8 mouse cellular contexts compared by ENCODE assay signal in genomic region chr2:119298330-119298729, GRCm38 (mm10). TPM values are rescaled to one million over a fixed set of nuclear protein-coding genes. Genes with fewer than 3 reads are reported as not detected.
DNase-seq lines count a peak whose midpoint lies in the region; ATAC-seq and TF ChIP-seq lines count a peak whose summit lies in the region.

No protein-coding gene starts in this region.

- TF ChIP-seq CTCF in ES-Bruce4 (IDR thresholded peaks at IDR 0.05; ENCODE audit: low read depth, low read length): peak; percentile 86

- no peaks in the 10 kb centered on the region for H3K9me3 ChIP-seq in intestine, embryonic 14.5 days (ENCODE audit: control insufficient read depth, low read length)
- H3K9me3 ChIP-seq in intestine, embryonic 16.5 days (ENCODE audit: control insufficient read depth, low read length): no peaks in the 10 kb centered on the region
- no peaks in the 10 kb centered on the region for H3K9me3 ChIP-seq in ES-Bruce4 (replicated peaks; ENCODE audit: control insufficient read depth, insufficient read depth, low read length, poor library complexity, severe bottlenecking)

- 46% methylated on average over 5 of the region's 5 CpGs for WGBS in intestine, embryonic 14.5 days
- WGBS in intestine, embryonic 16.5 days: 43% methylated on average over 5 of the region's 5 CpGs

- peak; percentile 83 for DNase-seq in intestine, embryonic 14.5 days (ENCODE audit: low spot score)
- peak; percentile 69 for DNase-seq in c-Kit-positive CD71-positive TER-119-negative erythroid progenitor cells, embryonic 14.5 days (ENCODE audit: low read depth)
- peak; percentile 72 for DNase-seq in heart, adult 8-10 months (ENCODE audit: low spot score)
- peak; percentile 58 to 65 for DNase-seq in left cerebral cortex, postnatal 14 days (ENCODE audit: low spot score in 2 of 2)
- peak; percentile 81 for DNase-seq in retina, embryonic 14.5 days (ENCODE audit: low spot score)
- DNase-seq in thymus, postnatal 4 days: peak; percentile 83

- no peak for TF ChIP-seq POLR2A in ES-Bruce4 (IDR thresholded peaks at IDR 0.05; ENCODE audit: insufficient read depth, low read length)

- no peak overlapping the region for H3K9ac ChIP-seq in intestine, embryonic 14.5 days (ENCODE audit: low read length)
- H3K9ac ChIP-seq in intestine, embryonic 16.5 days (ENCODE audit: low read depth, low read length): no peak overlapping the region
- H3K9ac ChIP-seq in ES-Bruce4 (ENCODE audit: low read depth, poor library complexity, severe bottlenecking): no peak overlapping the region

- H3K4me1 ChIP-seq in intestine, embryonic 14.5 days (replicated peaks; ENCODE audit: control insufficient read depth, insufficient read depth, low read length): peaks cover 15% of the 10 kb centered on the region
- H3K4me1 ChIP-seq in intestine, embryonic 16.5 days (ENCODE audit: control insufficient read depth, insufficient read depth, low read length): peaks cover 27% of the 10 kb centered on the region
- H3K4me1 ChIP-seq in ES-Bruce4 (ENCODE audit: control insufficient read depth, insufficient read depth, low read length): no peaks in the 10 kb centered on the region

- intact Hi-C loops in left cerebral cortex, postnatal 14 days (cut with DNase I): loop anchor here (5.0 kb wide), 2 partner anchors 39 to 134 kb away; no protein-coding TSS in a partner anchor

- no peak overlapping the region for H3K27ac ChIP-seq in intestine, embryonic 14.5 days (ENCODE audit: low read depth)
- H3K27ac ChIP-seq in intestine, embryonic 16.5 days (ENCODE audit: low read length): no peak overlapping the region
- no peak overlapping the region for H3K27ac ChIP-seq in ES-Bruce4 (ENCODE audit: insufficient read depth, low read length)

- H3K36me3 ChIP-seq in intestine, embryonic 14.5 days (ENCODE audit: control insufficient read depth, insufficient read depth, low read length): peaks cover 46% of the 10 kb centered on the region
- H3K36me3 ChIP-seq in intestine, embryonic 16.5 days (ENCODE audit: control insufficient read depth, insufficient read depth, low read length): peaks cover 26% of the 10 kb centered on the region
- H3K36me3 ChIP-seq in ES-Bruce4 (ENCODE audit: control insufficient read depth, insufficient read depth, low read length, poor library complexity, severe bottlenecking): no peaks in the 10 kb centered on the region

- H3K4me3 ChIP-seq in intestine, embryonic 14.5 days (ENCODE audit: low read depth, low read length): no peak overlapping the region
- no peak overlapping the region for H3K4me3 ChIP-seq in intestine, embryonic 16.5 days (ENCODE audit: low read length)
- no peak overlapping the region for H3K4me3 ChIP-seq in ES-Bruce4 (ENCODE audit: low read depth, low read length)

- no peak for ATAC-seq in intestine, embryonic 14.5 days (replicated peaks; ENCODE audit: low FRiP score, low TSS enrichment, low read depth)
- ATAC-seq in intestine, embryonic 16.5 days: no peak

- TF ChIP-seq EP300 in ES-Bruce4 (IDR thresholded peaks at IDR 0.05; ENCODE audit: insufficient read depth, low read depth, low read length): no peak

- no peak overlapping the region for H3K4me2 ChIP-seq in intestine, embryonic 14.5 days (ENCODE audit: low read length)
- no peak overlapping the region for H3K4me2 ChIP-seq in intestine, embryonic 16.5 days (ENCODE audit: low read depth, low read length)

- no peaks in the 10 kb centered on the region for H3K27me3 ChIP-seq in intestine, embryonic 14.5 days (replicated peaks; ENCODE audit: control insufficient read depth, insufficient read depth, low read length)
- H3K27me3 ChIP-seq in intestine, embryonic 16.5 days (replicated peaks; ENCODE audit: control insufficient read depth, insufficient read depth, low read length): no peaks in the 10 kb centered on the region
- no peaks in the 10 kb centered on the region for H3K27me3 ChIP-seq in ES-Bruce4 (ENCODE audit: control insufficient read depth, insufficient read depth, low read length, poor library complexity, severe bottlenecking)

RNA-seq across cellular contexts. Expression of gene Vps18, which starts 9.8 kb away (rescaled TPM):
- 14.1 and 14.8 TPM in 2 replicates for polyA plus RNA-seq in intestine, embryonic 14.5 days (2014; fragmentation: Nextera tagmentation; extraction: Ambion mirVana)
- polyA plus RNA-seq in intestine, embryonic 16.5 days (2015; fragmentation: Nextera tagmentation; extraction: Ambion mirVana): 25.5 and 29.6 TPM in 2 replicates
- 11.7 and 12.8 TPM in 2 replicates for polyA plus RNA-seq in ES-Bruce4 (2011; ENCODE audit: insufficient read depth, insufficient read length, low read depth, missing spikeins)
- 10 to 100 TPM; 12.5 to 14.0 (median 13.6) TPM for total RNA-seq in heart, adult 8-10 months (2022)
- total RNA-seq in left cerebral cortex, postnatal 14 days (2021): 10 to 100 TPM; 40.2 to 40.5 TPM

RNA-seq across cellular contexts. Expression of gene Dll4, which starts 27.3 kb away (rescaled TPM):
- 6.9 and 7.1 TPM in 2 replicates for polyA plus RNA-seq in intestine, embryonic 14.5 days (2014; fragmentation: Nextera tagmentation; extraction: Ambion mirVana)
- polyA plus RNA-seq in intestine, embryonic 16.5 days (2015; fragmentation: Nextera tagmentation; extraction: Ambion mirVana): 8.4 and 8.7 TPM in 2 replicates
- 0.18 TPM in 1 of 2 replicates, not detected in the other for polyA plus RNA-seq in ES-Bruce4 (2011; ENCODE audit: insufficient read depth, insufficient read length, low read depth, missing spikeins)
- total RNA-seq in heart, adult 8-10 months (2022): 10 to 100 TPM; 12.1 to 18.7 (median 18.6) TPM
- total RNA-seq in left cerebral cortex, postnatal 14 days (2021): 1 to 10 TPM; 4.0 to 5.0 TPM

RNA-seq across cellular contexts. Expression of gene Rhov, which starts 27.3 kb away (rescaled TPM):
- 0.98 and 2.3 TPM in 2 replicates for polyA plus RNA-seq in intestine, embryonic 14.5 days (2014; fragmentation: Nextera tagmentation; extraction: Ambion mirVana)
- 3.9 and 4.1 TPM in 2 replicates for polyA plus RNA-seq in intestine, embryonic 16.5 days (2015; fragmentation: Nextera tagmentation; extraction: Ambion mirVana)
- 0.36 and 0.78 TPM in 2 replicates for polyA plus RNA-seq in ES-Bruce4 (2011; ENCODE audit: insufficient read depth, insufficient read length, low read depth, missing spikeins)
- not detected for total RNA-seq in heart, adult 8-10 months (2022)
- total RNA-seq in left cerebral cortex, postnatal 14 days (2021): 1 to 10 TPM; 9.5 to 9.9 TPM

RNA-seq across cellular contexts. Expression of gene Chac1, which starts 52.7 kb away (rescaled TPM):
- 1.6 and 1.7 TPM in 2 replicates for polyA plus RNA-seq in intestine, embryonic 14.5 days (2014; fragmentation: Nextera tagmentation; extraction: Ambion mirVana)
- 2.7 and 6.0 TPM in 2 replicates for polyA plus RNA-seq in intestine, embryonic 16.5 days (2015; fragmentation: Nextera tagmentation; extraction: Ambion mirVana)
- polyA plus RNA-seq in ES-Bruce4 (2011; ENCODE audit: insufficient read depth, insufficient read length, low read depth, missing spikeins): 3.6 and 3.8 TPM in 2 replicates
- 10 to 100 TPM in 1 of 4 experiments, 1 to 10 TPM in 3; 2.8 to 15.4 (median 5.2) TPM for total RNA-seq in heart, adult 8-10 months (2022)
- total RNA-seq in left cerebral cortex, postnatal 14 days (2021): 1 to 10 TPM; 8.9 to 9.0 TPM
